Mouse (Mus musculus) hindbrain, embryonic 14.5 days (tissue): ENCODE results near the gene Stambpl1. TPM values are rescaled to one million over a fixed set of nuclear protein-coding genes. Genes with fewer than 3 reads are reported as not detected.

Source experiments
- ATAC-seq: fragments of 200-750 bp; cut with Nextera tagmentation; 2 replicates; pipeline ENCODE4 v1.8.0; 2017; ENCODE audit warnings: moderate number of reproducible peaks, mild to moderate bottlenecking, moderate TSS enrichment, moderate library complexity; ENCODE audit not compliant: low FRiP score
- DNase-seq: peaks from one replicate; pipeline ENCODE4 v3.0.0-alpha.2; 2015; ENCODE audit warnings: low spot score
- H3K27ac ChIP-seq: fragments of 300-500 bp; sonication (generic); 2 replicates; pipeline ENCODE4 v1.5.1; 2014; ENCODE audit warnings: mild to moderate bottlenecking, moderate library complexity
- H3K27me3 ChIP-seq: fragments of 300-500 bp; sonication (generic); 2 replicates; pipeline ENCODE4 v1.6.1; 2014; ENCODE audit warnings: mild to moderate bottlenecking, low read length, mixed read lengths; ENCODE audit not compliant: control insufficient read depth, insufficient read depth
- H3K36me3 ChIP-seq: fragments of 300-500 bp; sonication (generic); replicated peaks from 2 replicates; pipeline ENCODE4 v1.6.1; 2014; ENCODE audit not compliant: control insufficient read depth, insufficient read depth
- H3K4me1 ChIP-seq: fragments of 300-500 bp; sonication (generic); replicated peaks from 2 replicates; pipeline ENCODE4 v1.6.1; 2014; ENCODE audit warnings: antibody characterized with exemption, low read length, mixed read lengths; ENCODE audit not compliant: control insufficient read depth, insufficient read depth
- H3K4me2 ChIP-seq: fragments of 300-500 bp; sonication (generic); replicated peaks from 2 replicates; pipeline ENCODE4 v1.6.1; 2014; ENCODE audit warnings: mild to moderate bottlenecking, moderate library complexity
- H3K4me3 ChIP-seq: fragments of 300-500 bp; sonication (generic); replicated peaks from 2 replicates; pipeline ENCODE4 v1.5.1; 2014; ENCODE audit warnings: mild to moderate bottlenecking, low read length
- H3K9ac ChIP-seq: fragments of 300-500 bp; sonication (generic); 2 replicates; pipeline ENCODE4 v1.6.1; 2014
- H3K9me3 ChIP-seq: fragments of 300-500 bp; sonication (generic); 2 replicates; pipeline ENCODE4 v1.6.1; 2016; ENCODE audit warnings: low read length; ENCODE audit not compliant: control insufficient read depth
- WGBS: fragments of 180-500 bp; shearing (Covaris S2); extraction: QIAGEN DNeasy Blood & Tissue Kit; methylation state at CpG from one replicate; pipeline ENCODE4 v1.1.7; 2014; 5-methylcytosine and 5-hydroxymethylcytosine counted together
- polyA plus RNA-seq: library from polyadenylated mRNA; unstranded; fragments of >200 nt; fragmentation: Nextera tagmentation; extraction: Ambion mirVana; gene quantifications from 2 replicates; pipeline ENCODE4 v1.2.1, GENCODE M21; 2014

Stambpl1 gene
- polyA plus RNA-seq = 18.6 and 26.9 TPM in 2 replicates

- Histone ChIP-seq H3K9ac (peak within 1 kb of the TSS; percentile 78), H3K4me1 (peaks cover 10% of the 10 kb centered on the region; the same call in 1 of the 2 replicates), H3K36me3 (no peaks in the 10 kb centered on the region), H3K9me3 (no peaks in the 10 kb centered on the region), H3K27ac (peak within 1 kb of the TSS; percentile 74), H3K4me3 (peak within 1 kb of the TSS; percentile 60), H3K4me2 (peak within 1 kb of the TSS; percentile 86), H3K27me3 (peaks cover 6% of the 10 kb centered on the region; the same call in 1 of the 2 replicates)
- WGBS = under 1% methylated on average over 62 of the region's 62 CpGs
- DNase-seq (peak; percentile 65), ATAC-seq (peak; percentile 85)
Measured at GRCm38 (mm10) chr19:34192008-34192963, at the start of gene Stambpl1. Gene Stambpl1, plus strand, starts transcription at chr19:34192229.

DNA sequence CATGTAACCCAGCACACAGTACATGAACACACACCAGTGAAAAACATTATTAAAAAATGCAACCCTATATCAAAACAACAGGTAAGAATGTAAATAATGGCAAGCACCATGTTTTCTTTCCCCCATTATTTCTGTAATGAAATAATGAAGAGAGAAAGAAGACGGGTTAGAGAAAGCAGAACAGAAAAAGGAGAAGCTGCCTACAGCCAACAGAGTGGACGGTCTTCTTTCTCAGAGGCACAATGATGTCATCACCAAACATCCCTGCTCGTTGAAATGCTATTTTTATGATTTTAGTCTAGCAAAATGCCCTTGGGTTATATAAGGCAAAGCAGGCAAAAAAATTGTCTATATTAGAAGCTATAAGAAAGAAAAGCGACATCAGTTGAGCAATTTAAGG, 43.6 kb upstream of the Stambpl1 start:
- Histone ChIP-seq H3K36me3 (no peaks in the 10 kb centered on the region), H3K9me3 (no peaks in the 10 kb centered on the region), H3K27me3 (no peaks in the 10 kb centered on the region), H3K4me1 (no peaks in the 10 kb centered on the region), H3K4me2 (no peak overlapping the region), H3K9ac (no peak overlapping the region), H3K4me3 (no peak overlapping the region), H3K27ac (no peak overlapping the region)
- WGBS = 76% methylated on average over 4 of the region's 4 CpGs
- DNase-seq (no peak), ATAC-seq (no peak)

DNA sequence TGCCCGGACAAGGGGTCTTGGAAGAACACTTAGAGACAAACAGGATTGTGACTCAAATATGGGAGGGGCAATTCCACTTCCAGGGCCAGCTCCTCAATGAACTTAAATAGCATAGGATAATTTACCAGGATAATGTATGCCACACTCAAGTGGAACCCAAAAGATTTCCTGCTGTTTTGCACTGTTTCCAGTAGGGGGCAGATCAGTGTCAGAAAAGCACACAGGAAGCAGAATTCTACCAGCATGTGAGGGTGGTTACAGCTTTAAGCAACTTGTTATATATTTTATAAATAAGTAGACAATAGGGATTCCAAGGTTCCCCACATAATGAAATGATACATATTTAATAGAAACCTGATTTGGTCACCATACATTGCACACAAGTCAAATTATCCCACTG, 40.1 kb upstream of the Stambpl1 start:
- Histone ChIP-seq H3K36me3 (no peaks in the 10 kb centered on the region), H3K27me3 (no peaks in the 10 kb centered on the region), H3K4me2 (no peak overlapping the region), H3K9me3 (no peaks in the 10 kb centered on the region), H3K27ac (no peak overlapping the region), H3K4me3 (no peak overlapping the region), H3K9ac (no peak overlapping the region), H3K4me1 (no peaks in the 10 kb centered on the region)
- WGBS = 88% methylated on average over 1 of the region's 1 CpGs
- ATAC-seq (no peak), DNase-seq (peak; percentile 41)

GRCm38 (mm10) chr19:34153263-34154144, 38.5 kb upstream of the Stambpl1 start:
- Histone ChIP-seq H3K9me3 (no peaks in the 10 kb centered on the region), H3K4me2 (no peak overlapping the region), H3K27me3 (no peaks in the 10 kb centered on the region), H3K27ac (no peak overlapping the region), H3K36me3 (no peaks in the 10 kb centered on the region), H3K4me3 (no peak overlapping the region), H3K9ac (no peak overlapping the region), H3K4me1 (no peaks in the 10 kb centered on the region)
- no peak for DNase-seq
- no peak for ATAC-seq
- WGBS = 86% methylated on average over 6 of the region's 6 CpGs

DNA sequence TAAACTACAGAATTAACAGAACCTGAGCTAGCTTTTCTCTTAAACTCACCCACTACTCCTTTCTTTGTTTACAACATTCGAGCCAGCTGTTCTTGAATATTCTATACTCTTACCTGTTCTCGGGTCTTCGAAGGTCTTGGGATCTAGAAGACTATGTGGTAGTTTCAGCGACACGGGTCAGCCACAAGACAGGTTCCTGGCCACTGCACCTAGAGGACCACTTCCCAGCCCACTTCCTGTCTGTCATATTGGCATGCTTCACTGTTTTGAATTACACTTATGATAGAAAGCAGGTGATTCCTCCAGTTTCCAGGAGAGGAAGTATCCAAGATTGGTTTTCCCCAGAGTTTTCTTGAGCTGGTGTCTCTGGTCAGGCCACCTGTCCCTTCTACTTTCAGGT, 29.3 kb upstream of the Stambpl1 start:
- H3K27me3 ChIP-seq = no peaks in the 10 kb centered on the region
- H3K27ac ChIP-seq = no peak overlapping the region
- H3K4me1 ChIP-seq = no peaks in the 10 kb centered on the region
- ATAC-seq (no peak), DNase-seq (no peak)
- no peak overlapping the region for H3K4me2 ChIP-seq
- no peak overlapping the region for H3K9ac ChIP-seq
- 91% methylated on average over 5 of the region's 5 CpGs for WGBS
- H3K36me3 ChIP-seq = no peaks in the 10 kb centered on the region
- no peaks in the 10 kb centered on the region for H3K9me3 ChIP-seq
- no peak overlapping the region for H3K4me3 ChIP-seq

- Histone ChIP-seq H3K4me1 (no peaks in the 10 kb centered on the region), H3K4me3 (no peak within 1 kb of the TSS), H3K36me3 (no peaks in the 10 kb centered on the region), H3K4me2 (no peak within 1 kb of the TSS), H3K27me3 (no peaks in the 10 kb centered on the region), H3K27ac (no peak within 1 kb of the TSS), H3K9me3 (no peaks in the 10 kb centered on the region), H3K9ac (no peak within 1 kb of the TSS)
- DNase-seq = no peak
- no peak for ATAC-seq
- 78% methylated on average over 5 of the region's 5 CpGs for WGBS
Measured at GRCm38 (mm10) chr19:34165891-34166290, 26.1 kb upstream of the Stambpl1 start, which contains the start of gene Ankrd22. Gene Ankrd22, minus strand, starts transcription at chr19:34166053.

DNA sequence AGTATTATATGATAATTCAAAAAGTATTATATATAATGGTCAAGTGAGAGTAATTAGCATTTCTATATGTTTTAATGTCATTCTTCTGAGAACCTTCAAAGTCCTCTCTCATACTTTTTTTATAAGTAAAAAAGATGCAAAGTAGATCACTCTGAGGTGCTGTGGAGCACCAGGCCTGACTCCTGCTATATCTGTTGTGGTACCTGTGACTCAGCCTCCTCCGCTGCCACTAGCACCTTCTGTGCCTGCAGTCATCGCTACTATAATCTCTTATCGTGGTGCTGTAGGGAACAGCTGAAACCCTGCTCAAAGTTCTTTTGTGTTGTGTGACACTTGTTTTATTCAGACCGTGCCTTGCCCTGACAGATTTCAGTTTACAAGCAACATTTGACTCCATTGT, 25.6 kb upstream of the Stambpl1 start:
- DNase-seq (no peak), ATAC-seq (no peak)
- H3K4me1 ChIP-seq = no peaks in the 10 kb centered on the region
- H3K27me3 ChIP-seq = no peaks in the 10 kb centered on the region
- no peak overlapping the region for H3K27ac ChIP-seq
- no peak overlapping the region for H3K4me3 ChIP-seq
- H3K9ac ChIP-seq = no peak overlapping the region
- no peaks in the 10 kb centered on the region for H3K36me3 ChIP-seq
- H3K9me3 ChIP-seq = no peaks in the 10 kb centered on the region
- whole genome bisulfite sequencing = 65% methylated on average over 4 of the region's 4 CpGs
- no peak overlapping the region for H3K4me2 ChIP-seq

DNA sequence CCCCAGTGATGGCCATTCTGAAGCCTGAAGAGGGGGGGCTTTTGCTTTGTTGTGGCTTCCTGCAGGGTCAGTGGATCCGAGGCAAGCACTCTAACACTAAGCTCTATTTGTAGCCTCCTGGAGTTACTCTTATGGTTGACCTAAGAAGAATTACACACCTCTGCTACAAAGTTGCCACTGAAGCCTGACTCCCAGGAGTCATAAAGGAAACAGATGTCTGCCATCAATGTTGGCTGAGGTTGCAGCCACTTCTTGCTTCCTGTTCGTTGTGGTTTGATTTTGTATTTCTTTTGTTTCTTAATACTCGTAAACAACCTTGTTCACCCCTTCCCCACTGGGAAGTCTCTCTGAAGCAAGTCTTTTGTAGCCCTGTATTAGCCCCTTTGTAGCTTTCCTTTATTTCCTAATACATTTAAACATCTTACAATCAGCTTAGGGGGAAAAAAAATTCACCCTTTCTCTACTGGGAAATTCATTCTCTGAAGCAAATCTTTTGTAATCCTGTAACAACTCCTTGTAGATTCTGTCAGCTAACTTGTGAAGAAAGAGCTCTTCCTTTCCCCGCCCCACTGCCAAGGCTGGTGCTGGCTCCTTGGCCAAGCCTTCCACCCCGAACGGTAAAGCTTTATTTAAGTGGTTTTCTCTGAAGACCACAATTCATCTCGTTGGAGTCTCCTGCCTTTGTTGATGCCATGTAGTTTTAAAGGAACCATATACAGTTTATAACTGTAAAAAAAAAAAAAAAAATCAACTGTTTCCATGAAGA, 23.9 kb upstream of the Stambpl1 start:
- H3K4me3 ChIP-seq = no peak overlapping the region
- H3K4me2 ChIP-seq = no peak overlapping the region
- no peak overlapping the region for H3K9ac ChIP-seq
- DNase-seq (no peak), ATAC-seq (no peak)
- no peaks in the 10 kb centered on the region for H3K27me3 ChIP-seq
- H3K9me3 ChIP-seq = no peaks in the 10 kb centered on the region
- H3K27ac ChIP-seq = no peak overlapping the region
- no peaks in the 10 kb centered on the region for H3K36me3 ChIP-seq
- WGBS = 49% methylated on average over 7 of the region's 7 CpGs
- H3K4me1 ChIP-seq = no peaks in the 10 kb centered on the region
